Mouse (Mus musculus) hindbrain, embryonic 14.5 days (tissue): ENCODE measurements at regions not wholly inside any gene's neighbourhood (a gene's known extent, or its start where the extent isn't known, plus 50 kb on each side); places are given as distances from the start of the nearest gene placed in this dataset.

ENCODE experiments used
- ATAC-seq: fragments of 200-750 bp; cut with Nextera tagmentation; 2 replicates; pipeline ENCODE4 v1.8.0; 2017; ENCODE audit warnings: moderate number of reproducible peaks, mild to moderate bottlenecking, moderate TSS enrichment, moderate library complexity; ENCODE audit not compliant: low FRiP score
- DNase-seq: peaks from one replicate; pipeline ENCODE4 v3.0.0-alpha.2; 2015; ENCODE audit warnings: low spot score
- H3K27ac ChIP-seq: fragments of 300-500 bp; sonication (generic); 2 replicates; pipeline ENCODE4 v1.5.1; 2014; ENCODE audit warnings: mild to moderate bottlenecking, moderate library complexity
- H3K27me3 ChIP-seq: fragments of 300-500 bp; sonication (generic); 2 replicates; pipeline ENCODE4 v1.6.1; 2014; ENCODE audit warnings: mild to moderate bottlenecking, low read length, mixed read lengths; ENCODE audit not compliant: control insufficient read depth, insufficient read depth
- H3K36me3 ChIP-seq: fragments of 300-500 bp; sonication (generic); replicated peaks from 2 replicates; pipeline ENCODE4 v1.6.1; 2014; ENCODE audit not compliant: control insufficient read depth, insufficient read depth
- H3K4me1 ChIP-seq: fragments of 300-500 bp; sonication (generic); replicated peaks from 2 replicates; pipeline ENCODE4 v1.6.1; 2014; ENCODE audit warnings: antibody characterized with exemption, low read length, mixed read lengths; ENCODE audit not compliant: control insufficient read depth, insufficient read depth
- H3K4me2 ChIP-seq: fragments of 300-500 bp; sonication (generic); replicated peaks from 2 replicates; pipeline ENCODE4 v1.6.1; 2014; ENCODE audit warnings: mild to moderate bottlenecking, moderate library complexity
- H3K4me3 ChIP-seq: fragments of 300-500 bp; sonication (generic); replicated peaks from 2 replicates; pipeline ENCODE4 v1.5.1; 2014; ENCODE audit warnings: mild to moderate bottlenecking, low read length
- H3K9ac ChIP-seq: fragments of 300-500 bp; sonication (generic); 2 replicates; pipeline ENCODE4 v1.6.1; 2014
- H3K9me3 ChIP-seq: fragments of 300-500 bp; sonication (generic); 2 replicates; pipeline ENCODE4 v1.6.1; 2016; ENCODE audit warnings: low read length; ENCODE audit not compliant: control insufficient read depth
- WGBS: fragments of 180-500 bp; shearing (Covaris S2); extraction: QIAGEN DNeasy Blood & Tissue Kit; methylation state at CpG from one replicate; pipeline ENCODE4 v1.1.7; 2014; 5-methylcytosine and 5-hydroxymethylcytosine counted together

GRCm38 (mm10) chr13:59246070-59246469, 339.0 kb downstream of the Agtpbp1 start:
- 75% methylated on average over 6 of the region's 6 CpGs for WGBS
- H3K27me3 ChIP-seq = no peaks in the 10 kb centered on the region
- DNase-seq (no peak), ATAC-seq (no peak)
- no peak overlapping the region for H3K4me2 ChIP-seq
- no peaks in the 10 kb centered on the region for H3K9me3 ChIP-seq
- H3K36me3 ChIP-seq = no peaks in the 10 kb centered on the region
- H3K4me1 ChIP-seq = peaks cover 6% of the 10 kb centered on the region; the same call in 1 of the 2 replicates
- H3K9ac ChIP-seq = no peak overlapping the region
- no peak overlapping the region for H3K27ac ChIP-seq
- no peak overlapping the region for H3K4me3 ChIP-seq

- H3K27me3 ChIP-seq = no peaks in the 10 kb centered on the region
- H3K36me3 ChIP-seq = no peaks in the 10 kb centered on the region
- WGBS = 93% methylated on average over 1 of the region's 1 CpGs
- no peak overlapping the region for H3K4me2 ChIP-seq
- no peak overlapping the region for H3K27ac ChIP-seq
- DNase-seq (no peak), ATAC-seq (no peak)
- no peaks in the 10 kb centered on the region for H3K9me3 ChIP-seq
- no peak overlapping the region for H3K9ac ChIP-seq
- no peak overlapping the region for H3K4me3 ChIP-seq
- 0 out of 2 replicates have a peak, but pooled peaks cover 4% of the 10 kb centered on the region for H3K4me1 ChIP-seq
These were observed 340.4 kb downstream of the Agtpbp1 start for GRCm38 (mm10) chr13:59244622-59245021.

- no peak overlapping the region for H3K4me2 ChIP-seq
- no peaks in the 10 kb centered on the region for H3K36me3 ChIP-seq
- no peaks in the 10 kb centered on the region for H3K4me1 ChIP-seq
- no peaks in the 10 kb centered on the region for H3K9me3 ChIP-seq
- 80% methylated on average over 4 of the region's 4 CpGs for WGBS
- H3K4me3 ChIP-seq = no peak overlapping the region
- no peaks in the 10 kb centered on the region for H3K27me3 ChIP-seq
- no peak overlapping the region for H3K27ac ChIP-seq
- DNase-seq (no peak), ATAC-seq (no peak)
- no peak overlapping the region for H3K9ac ChIP-seq
These were observed 342.4 kb downstream of the Agtpbp1 start for GRCm38 (mm10) chr13:59242671-59243070.

GRCm38 (mm10) chr13:59238696-59239095, 346.3 kb downstream of the Agtpbp1 start:
- Histone ChIP-seq H3K4me2 (no peak overlapping the region), H3K4me1 (no peaks in the 10 kb centered on the region), H3K9me3 (no peaks in the 10 kb centered on the region), H3K27me3 (no peaks in the 10 kb centered on the region), H3K27ac (no peak overlapping the region), H3K36me3 (no peaks in the 10 kb centered on the region), H3K9ac (no peak overlapping the region), H3K4me3 (no peak overlapping the region)
- ATAC-seq (no peak), DNase-seq (no peak)
- 92% methylated on average over 1 of the region's 1 CpGs for WGBS

GRCm38 (mm10) chr13:59235836-59236235, 349.2 kb downstream of the Agtpbp1 start:
- no peaks in the 10 kb centered on the region for H3K4me1 ChIP-seq
- DNase-seq (no peak), ATAC-seq (no peak)
- WGBS = 88% methylated on average over 9 of the region's 9 CpGs
- no peak overlapping the region for H3K9ac ChIP-seq
- H3K4me3 ChIP-seq = no peak overlapping the region
- H3K4me2 ChIP-seq = no peak overlapping the region
- H3K27ac ChIP-seq = no peak overlapping the region
- no peaks in the 10 kb centered on the region for H3K9me3 ChIP-seq
- H3K27me3 ChIP-seq = no peaks in the 10 kb centered on the region
- no peaks in the 10 kb centered on the region for H3K36me3 ChIP-seq

GRCm38 (mm10) chr13:59229111-59229541, 355.9 kb downstream of the Agtpbp1 start:
- H3K9me3 ChIP-seq = no peaks in the 10 kb centered on the region
- no peak overlapping the region for H3K4me2 ChIP-seq
- H3K4me1 ChIP-seq = no peaks in the 10 kb centered on the region
- H3K27me3 ChIP-seq = no peaks in the 10 kb centered on the region
- H3K27ac ChIP-seq = no peak overlapping the region
- 92% methylated on average over 6 of the region's 6 CpGs for WGBS
- no peak overlapping the region for H3K9ac ChIP-seq
- DNase-seq (no peak), ATAC-seq (no peak)
- no peaks in the 10 kb centered on the region for H3K36me3 ChIP-seq
- H3K4me3 ChIP-seq = no peak overlapping the region

- H3K9ac ChIP-seq = no peak overlapping the region
- no peak overlapping the region for H3K4me3 ChIP-seq
- WGBS = 72% methylated on average over 12 of the region's 12 CpGs
- ATAC-seq = no peak
- DNase-seq = no peak
- no peak overlapping the region for H3K27ac ChIP-seq
- H3K4me2 ChIP-seq = no peak overlapping the region
- no peaks in the 10 kb centered on the region for H3K9me3 ChIP-seq
- no peaks in the 10 kb centered on the region for H3K4me1 ChIP-seq
- H3K36me3 ChIP-seq = no peaks in the 10 kb centered on the region
- H3K27me3 ChIP-seq = no peaks in the 10 kb centered on the region
These were observed 356.8 kb downstream of the Agtpbp1 start for GRCm38 (mm10) chr13:59228059-59228830.

GRCm38 (mm10) chr13:59227523-59228058, 357.4 kb downstream of the Agtpbp1 start:
- ATAC-seq (no peak), DNase-seq (no peak)
- no peaks in the 10 kb centered on the region for H3K9me3 ChIP-seq
- WGBS = 92% methylated on average over 13 of the region's 13 CpGs
- no peaks in the 10 kb centered on the region for H3K27me3 ChIP-seq
- no peaks in the 10 kb centered on the region for H3K36me3 ChIP-seq
- no peak overlapping the region for H3K4me3 ChIP-seq
- H3K4me2 ChIP-seq = no peak overlapping the region
- H3K9ac ChIP-seq = no peak overlapping the region
- no peak overlapping the region for H3K27ac ChIP-seq
- H3K4me1 ChIP-seq = no peaks in the 10 kb centered on the region

- no peak overlapping the region for H3K4me2 ChIP-seq
- H3K27me3 ChIP-seq = no peaks in the 10 kb centered on the region
- ATAC-seq (no peak), DNase-seq (no peak)
- no peak overlapping the region for H3K27ac ChIP-seq
- no peaks in the 10 kb centered on the region for H3K36me3 ChIP-seq
- no peak overlapping the region for H3K4me3 ChIP-seq
- H3K9ac ChIP-seq = no peak overlapping the region
- no peaks in the 10 kb centered on the region for H3K9me3 ChIP-seq
- 70% methylated on average over 6 of the region's 6 CpGs for WGBS
- no peaks in the 10 kb centered on the region for H3K4me1 ChIP-seq
These were observed 364.4 kb downstream of the Agtpbp1 start for GRCm38 (mm10) chr13:59220587-59220986.
